Comparison of ENCODE assay signal across 8 mouse cellular contexts in the genomic region with DNA sequence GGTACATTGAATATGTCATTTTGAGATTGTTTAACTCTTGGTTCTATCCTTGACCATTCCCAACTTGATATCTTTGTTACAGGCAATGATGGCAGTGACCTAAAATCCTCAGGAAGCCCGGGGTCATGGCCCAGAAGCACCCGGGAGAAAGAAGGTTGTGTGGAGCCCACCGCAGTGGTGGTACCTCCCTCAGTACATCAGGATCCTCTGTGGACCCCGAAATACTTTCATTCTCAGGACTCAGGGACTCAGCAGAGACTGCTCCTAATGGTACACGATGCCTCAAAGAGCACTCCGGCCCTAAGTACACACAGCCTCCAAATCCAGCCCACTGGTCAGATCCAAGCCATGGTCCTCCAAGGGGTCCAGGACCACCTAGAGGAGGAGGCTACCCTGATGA. TPM values are rescaled to one million over a fixed set of nuclear protein-coding genes. Genes with fewer than 3 reads are reported as not detected.
A peak's percentile ranks its signal among the peaks of the same experiment; 100 is the strongest.
DNase-seq lines count a peak whose midpoint lies in the region; ATAC-seq and TF ChIP-seq lines count a peak whose summit lies in the region.

No protein-coding gene starts in this region.

- no peaks in the 10 kb centered on the region for H3K9me3 ChIP-seq in heart, embryonic 12.5 days (replicated peaks)
- H3K9me3 ChIP-seq in G1E (replicated peaks) = no peaks in the 10 kb centered on the region
- H3K9me3 ChIP-seq in heart, embryonic 16.5 days (replicated peaks; ENCODE audit: control insufficient read depth, low read length) = no peaks in the 10 kb centered on the region
- no peaks in the 10 kb centered on the region for H3K9me3 ChIP-seq in midbrain, embryonic 11.5 days (ENCODE audit: control insufficient read depth, low read length)

- peak overlapping the region; percentile 86 for H3K9ac ChIP-seq in heart, embryonic 12.5 days
- peak overlapping the region; percentile 70 for H3K9ac ChIP-seq in heart, embryonic 16.5 days (ENCODE audit: low read length)
- peak overlapping the region; percentile 89 for H3K9ac ChIP-seq in midbrain, embryonic 11.5 days (ENCODE audit: low read length)

- peaks cover 47% of the 10 kb centered on the region for H3K36me3 ChIP-seq in heart, embryonic 12.5 days
- peaks cover 52% of the 10 kb centered on the region for H3K36me3 ChIP-seq in G1E (replicated peaks)
- H3K36me3 ChIP-seq in heart, embryonic 16.5 days (ENCODE audit: control insufficient read depth, insufficient read depth) = peaks cover 9% of the 10 kb centered on the region
- no peaks in the 10 kb centered on the region for H3K36me3 ChIP-seq in midbrain, embryonic 11.5 days (ENCODE audit: control insufficient read depth, insufficient read depth, low read length)

- H3K4me1 ChIP-seq in heart, embryonic 12.5 days (replicated peaks) = peaks cover 53% of the 10 kb centered on the region
- peaks cover 45% of the 10 kb centered on the region for H3K4me1 ChIP-seq in G1E (ENCODE audit: insufficient read depth, low read depth, low read length)
- peaks cover 46% of the 10 kb centered on the region for H3K4me1 ChIP-seq in heart, embryonic 16.5 days (ENCODE audit: control insufficient read depth, insufficient read depth, low read length)
- H3K4me1 ChIP-seq in midbrain, embryonic 11.5 days (ENCODE audit: control insufficient read depth, insufficient read depth, low read length) = peaks cover 26% of the 10 kb centered on the region

- no peak for TF ChIP-seq CTCF in G1E (IDR thresholded peaks at IDR 0.05; ENCODE audit: low read depth, low read length)

- peak overlapping the region; percentile 85 for H3K4me2 ChIP-seq in heart, embryonic 12.5 days
- H3K4me2 ChIP-seq in heart, embryonic 16.5 days (ENCODE audit: low read depth, low read length) = peak overlapping the region; percentile 76
- peak overlapping the region; percentile 80 for H3K4me2 ChIP-seq in midbrain, embryonic 11.5 days

- ATAC-seq in heart, embryonic 12.5 days (ENCODE audit: insufficient number of reproducible peaks, low FRiP score) = no peak
- ATAC-seq in G1E (ENCODE audit: extremely low read depth, insufficient number of reproducible peaks, low FRiP score, poor library complexity, severe bottlenecking) = no peak
- no peak for ATAC-seq in heart, embryonic 16.5 days (replicated peaks; ENCODE audit: extremely low read depth, insufficient read depth, low FRiP score)
- ATAC-seq in midbrain, embryonic 11.5 days (ENCODE audit: low FRiP score) = no peak

- intact Hi-C loops in heart, postnatal 10 days (cut with DNase I) = no loop called here

- peak overlapping the region; percentile 77 for H3K4me3 ChIP-seq in heart, embryonic 12.5 days
- H3K4me3 ChIP-seq in G1E (ENCODE audit: low read depth, low read length) = peak overlapping the region; percentile 95
- H3K4me3 ChIP-seq in heart, embryonic 16.5 days (ENCODE audit: low read length) = peak overlapping the region; percentile 87
- peak overlapping the region; percentile 78 for H3K4me3 ChIP-seq in midbrain, embryonic 11.5 days (ENCODE audit: low read depth, low read length)

- peak overlapping the region; percentile 96 for H3K27ac ChIP-seq in heart, embryonic 12.5 days (ENCODE audit: poor library complexity, severe bottlenecking)
- H3K27ac ChIP-seq in heart, embryonic 16.5 days (ENCODE audit: low read length) = no peak overlapping the region
- peak overlapping the region; percentile 93; the same call in 1 of the 2 replicates for H3K27ac ChIP-seq in midbrain, embryonic 11.5 days (ENCODE audit: low read depth, low read length)

- no peaks in the 10 kb centered on the region for H3K27me3 ChIP-seq in heart, embryonic 12.5 days (replicated peaks)
- no peaks in the 10 kb centered on the region for H3K27me3 ChIP-seq in G1E (ENCODE audit: insufficient read depth, low read length)
- H3K27me3 ChIP-seq in heart, embryonic 16.5 days (ENCODE audit: control insufficient read depth, insufficient read depth, low read length) = no peaks in the 10 kb centered on the region
- no peaks in the 10 kb centered on the region for H3K27me3 ChIP-seq in midbrain, embryonic 11.5 days (ENCODE audit: control insufficient read depth, insufficient read depth, low read length)

- 54% methylated on average over 6 of the region's 6 CpGs for WGBS in heart, embryonic 12.5 days
- WGBS in heart, embryonic 16.5 days = 53% methylated on average over 6 of the region's 6 CpGs
- WGBS in midbrain, embryonic 11.5 days = 68% methylated on average over 6 of the region's 6 CpGs

- no peak for DNase-seq in heart, postnatal 10 days
- no peak for DNase-seq in G1E (ENCODE audit: low spot score)
- DNase-seq in midbrain, embryonic 11.5 days (ENCODE audit: low spot score, missing footprints) = no peak
- no peak for DNase-seq in layer of hippocampus, postnatal 14 days (ENCODE audit: low spot score in 2 of 2)
- DNase-seq in ovary, adult 18-20 months (ENCODE audit: low spot score) = no peak
- DNase-seq in adrenal gland, adult 18-20 months (ENCODE audit: low spot score in 2 of 2) = no peak

RNA-seq across cellular contexts. Expression of gene Tmem198b, which starts 1.9 kb away (rescaled TPM):
- 19.6 and 20.8 TPM in 2 replicates for polyA plus RNA-seq in heart, embryonic 12.5 days (2016; fragmentation: Nextera tagmentation; extraction: Ambion mirVana)
- total RNA-seq in heart, postnatal 10 days (2021) = 10 to 100 TPM; 12.7 to 13.3 TPM
- total RNA-seq in G1E (2014; fragmentation: Nextera tagmentation) (8.4 and 10.1 TPM in 2 replicates), G1E (2017) (4.1 and 4.9 TPM in 2 replicates)
- 1.5 and 2.2 TPM in 2 replicates for polyA plus RNA-seq in G1E (2012)
- 16.2 and 18.1 TPM in 2 replicates for polyA plus RNA-seq in heart, embryonic 16.5 days (2015; fragmentation: Nextera tagmentation; extraction: Ambion mirVana)
- 17.4 and 18.6 TPM in 2 replicates for polyA plus RNA-seq in midbrain, embryonic 11.5 days (2014; fragmentation: Nextera tagmentation; extraction: Ambion mirVana)
- total RNA-seq in layer of hippocampus, postnatal 14 days (2021) = 10 to 100 TPM; 12.6 to 13.1 TPM
- total RNA-seq in adrenal gland, adult 18-20 months (2021) = 1 to 10 TPM; 6.7 to 7.6 TPM

RNA-seq across cellular contexts. Expression of gene Dnajc14, which starts 2.2 kb away (rescaled TPM):
- 48.4 and 51.7 TPM in 2 replicates for polyA plus RNA-seq in heart, embryonic 12.5 days (2016; fragmentation: Nextera tagmentation; extraction: Ambion mirVana)
- total RNA-seq in heart, postnatal 10 days (2021) = 10 to 100 TPM; 49.1 to 52.0 TPM
- 20.6 and 25.5 TPM in 2 replicates for total RNA-seq in G1E (2014; fragmentation: Nextera tagmentation)
- total RNA-seq in G1E (2017) = 31.5 and 36.9 TPM in 2 replicates
- polyA plus RNA-seq in G1E (2012) = 9.6 and 12.6 TPM in 2 replicates
- 40.3 and 42.2 TPM in 2 replicates for polyA plus RNA-seq in heart, embryonic 16.5 days (2015; fragmentation: Nextera tagmentation; extraction: Ambion mirVana)
- polyA plus RNA-seq in midbrain, embryonic 11.5 days (2014; fragmentation: Nextera tagmentation; extraction: Ambion mirVana) = 36.3 and 40.3 TPM in 2 replicates
- 10 to 100 TPM; 63.7 to 67.1 TPM for total RNA-seq in layer of hippocampus, postnatal 14 days (2021)
- total RNA-seq in adrenal gland, adult 18-20 months (2021) = 10 to 100 TPM; 60.0 to 67.1 TPM

RNA-seq across cellular contexts. Expression of gene Sarnp, which starts 11.0 kb away (rescaled TPM):
- polyA plus RNA-seq in heart, embryonic 12.5 days (2016; fragmentation: Nextera tagmentation; extraction: Ambion mirVana) = 171 and 172 TPM in 2 replicates
- total RNA-seq in heart, postnatal 10 days (2021) = 10 to 100 TPM; 47.2 to 52.6 TPM
- total RNA-seq in G1E (2014; fragmentation: Nextera tagmentation) = 144 and 197 TPM in 2 replicates
- total RNA-seq in G1E (2017) = 154 and 165 TPM in 2 replicates
- 16.5 and 19.9 TPM in 2 replicates for polyA plus RNA-seq in G1E (2012)
- polyA plus RNA-seq in heart, embryonic 16.5 days (2015; fragmentation: Nextera tagmentation; extraction: Ambion mirVana) = 154 and 169 TPM in 2 replicates
- polyA plus RNA-seq in midbrain, embryonic 11.5 days (2014; fragmentation: Nextera tagmentation; extraction: Ambion mirVana) = 279 and 283 TPM in 2 replicates
- 10 to 100 TPM; 35.5 to 42.2 TPM for total RNA-seq in layer of hippocampus, postnatal 14 days (2021)
- total RNA-seq in adrenal gland, adult 18-20 months (2021) = 10 to 100 TPM; 52.6 to 53.4 TPM

RNA-seq across cellular contexts. Expression of gene Ormdl2, which starts 15.4 kb away (rescaled TPM):
- polyA plus RNA-seq in heart, embryonic 12.5 days (2016; fragmentation: Nextera tagmentation; extraction: Ambion mirVana) = 36.0 and 39.2 TPM in 2 replicates
- 1 to 10 TPM; 6.5 to 9.8 TPM for total RNA-seq in heart, postnatal 10 days (2021)
- total RNA-seq in G1E (2014; fragmentation: Nextera tagmentation) = 29.3 and 31.9 TPM in 2 replicates
- 132 and 152 TPM in 2 replicates for total RNA-seq in G1E (2017)
- 18.0 and 21.9 TPM in 2 replicates for polyA plus RNA-seq in G1E (2012)
- polyA plus RNA-seq in heart, embryonic 16.5 days (2015; fragmentation: Nextera tagmentation; extraction: Ambion mirVana) = 41.4 and 43.0 TPM in 2 replicates
- 64.4 and 70.6 TPM in 2 replicates for polyA plus RNA-seq in midbrain, embryonic 11.5 days (2014; fragmentation: Nextera tagmentation; extraction: Ambion mirVana)
- 10 to 100 TPM in 1 of 2 experiments, 1 to 10 TPM in 1; 7.4 to 10.4 TPM for total RNA-seq in layer of hippocampus, postnatal 14 days (2021)
- 10 to 100 TPM; 45.2 to 52.3 TPM for total RNA-seq in adrenal gland, adult 18-20 months (2021)

RNA-seq across cellular contexts. Expression of gene Mmp19, which starts 15.4 kb away (rescaled TPM):
- polyA plus RNA-seq in heart, embryonic 12.5 days (2016; fragmentation: Nextera tagmentation; extraction: Ambion mirVana) = 0.83 and 0.93 TPM in 2 replicates
- 1 to 10 TPM; 3.4 to 5.4 TPM for total RNA-seq in heart, postnatal 10 days (2021)
- 0.44 TPM in 1 of 2 replicates, not detected in the other for total RNA-seq in G1E (2014; fragmentation: Nextera tagmentation)
- total RNA-seq in G1E (2017) = 0.11 and 0.12 TPM in 2 replicates
- 0.02 and 0.03 TPM in 2 replicates for polyA plus RNA-seq in G1E (2012)
- polyA plus RNA-seq in heart, embryonic 16.5 days (2015; fragmentation: Nextera tagmentation; extraction: Ambion mirVana) = 1.3 and 2.4 TPM in 2 replicates
- polyA plus RNA-seq in midbrain, embryonic 11.5 days (2014; fragmentation: Nextera tagmentation; extraction: Ambion mirVana) = 0.26 and 0.33 TPM in 2 replicates
- 1 to 10 TPM in 1 of 2 experiments, under 1 TPM in 1; 0.83 to 1.2 TPM for total RNA-seq in layer of hippocampus, postnatal 14 days (2021)
- 10 to 100 TPM; 33.1 to 41.7 TPM for total RNA-seq in adrenal gland, adult 18-20 months (2021)
